Mouse (Mus musculus): ENCODE results near the gene Gm5901.

GRCm38 (mm10) chr7:105380329-105380728, 5.5 kb downstream of the Gm5901 start:
- TF ChIP-seq CTCF (IDR thresholded peaks at IDR 0.05; ENCODE audit: extremely low read depth, insufficient read length, insufficient replicate concordance, low read depth, low read length) (no peak), POLR2A (IDR thresholded peaks at IDR 0.05; ENCODE audit: low read depth, low read length) (no peak)
